Mouse (Mus musculus): ENCODE measurements around the gene Foxn3. TPM values are rescaled to one million over a fixed set of nuclear protein-coding genes. Genes with fewer than 3 reads are reported as not detected.

The Foxn3 gene
- polyA plus RNA-seq, 1 experiment from 2014 or later, result 86.4 TPM

DNA sequence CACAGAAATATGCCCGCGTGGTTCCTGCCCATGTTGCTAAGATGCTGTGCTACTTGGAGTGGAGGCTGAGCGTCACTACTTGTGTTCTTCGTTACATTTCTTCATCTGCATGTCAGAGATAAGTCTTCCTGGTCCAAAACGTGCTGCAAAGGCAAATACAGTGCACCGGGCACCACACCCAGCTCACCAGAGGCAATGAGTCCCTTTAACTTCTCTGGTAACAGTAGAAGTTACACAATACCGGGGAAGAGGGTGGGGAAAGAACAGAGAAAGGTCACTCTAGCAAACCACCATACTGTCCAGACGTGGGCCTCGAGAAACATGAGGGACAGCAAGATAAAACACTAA, 213.8 kb downstream of the Foxn3 start:
- no peak for ATAC-seq (replicated peaks)
- H3K36me3 ChIP-seq, result no peaks in the 10 kb centered on the region
- no peak overlapping the region for H3K4me3 ChIP-seq
- WGBS, result 84% methylated on average over 9 of the region's 9 CpGs
- peaks cover 32% of the 10 kb centered on the region for H3K4me1 ChIP-seq
- 0 out of 2 replicates have a peak overlapping the region, but pooled peaks have one; percentile 5 for H3K27ac ChIP-seq (replicated peaks)
- no peaks in the 10 kb centered on the region for H3K9me3 ChIP-seq
- no peak overlapping the region for H3K4me2 ChIP-seq (replicated peaks)
- H3K9ac ChIP-seq (replicated peaks), result no peak overlapping the region
- no peaks in the 10 kb centered on the region for H3K27me3 ChIP-seq

DNA sequence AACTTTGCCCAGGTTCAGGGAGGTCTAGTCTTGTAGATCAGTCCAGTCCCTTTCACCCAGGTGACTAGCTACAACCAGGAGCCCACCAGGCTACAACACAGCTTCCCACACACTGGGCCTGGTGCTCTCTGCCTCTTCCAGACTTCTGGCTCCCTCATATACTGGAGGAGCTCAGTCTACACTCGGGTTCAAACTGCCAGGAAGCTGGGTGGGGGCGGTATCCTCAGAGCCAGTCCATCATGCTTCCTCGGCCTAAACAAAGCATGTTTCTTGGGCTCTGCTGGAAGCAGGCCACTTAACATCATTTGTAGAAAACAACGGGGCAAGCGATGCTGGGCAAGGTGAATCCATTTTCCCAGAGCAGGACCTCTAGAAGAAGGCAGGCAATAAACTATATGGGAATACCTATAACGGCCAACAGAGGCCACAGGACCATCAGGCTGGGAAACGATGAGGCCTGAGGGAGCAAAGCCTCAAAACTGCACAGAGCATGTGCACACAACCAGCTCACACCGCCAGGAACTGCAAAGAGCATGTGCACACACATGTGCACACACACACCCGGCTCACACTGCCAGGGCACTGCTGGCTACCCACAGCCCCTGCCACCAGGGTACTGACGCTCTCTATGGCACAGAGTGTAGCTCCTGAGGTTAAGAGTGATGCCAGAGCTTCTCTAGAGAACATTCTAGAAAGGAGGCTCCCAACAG, 214.3 kb downstream of the Foxn3 start:
- no peaks in the 10 kb centered on the region for H3K27me3 ChIP-seq
- ATAC-seq (replicated peaks), result 0 out of 2 replicates have a peak, but pooled peaks have one; percentile 23
- H3K4me1 ChIP-seq, result peaks cover 32% of the 10 kb centered on the region
- H3K9me3 ChIP-seq, result no peaks in the 10 kb centered on the region
- no peaks in the 10 kb centered on the region for H3K36me3 ChIP-seq
- H3K4me2 ChIP-seq (replicated peaks), result no peak overlapping the region
- 59% methylated on average over 10 of the region's 10 CpGs for WGBS
- H3K27ac ChIP-seq (replicated peaks), result 0 out of 2 replicates have a peak overlapping the region, but pooled peaks have one; percentile 5
- no peak overlapping the region for H3K9ac ChIP-seq (replicated peaks)
- H3K4me3 ChIP-seq, result no peak overlapping the region

DNA sequence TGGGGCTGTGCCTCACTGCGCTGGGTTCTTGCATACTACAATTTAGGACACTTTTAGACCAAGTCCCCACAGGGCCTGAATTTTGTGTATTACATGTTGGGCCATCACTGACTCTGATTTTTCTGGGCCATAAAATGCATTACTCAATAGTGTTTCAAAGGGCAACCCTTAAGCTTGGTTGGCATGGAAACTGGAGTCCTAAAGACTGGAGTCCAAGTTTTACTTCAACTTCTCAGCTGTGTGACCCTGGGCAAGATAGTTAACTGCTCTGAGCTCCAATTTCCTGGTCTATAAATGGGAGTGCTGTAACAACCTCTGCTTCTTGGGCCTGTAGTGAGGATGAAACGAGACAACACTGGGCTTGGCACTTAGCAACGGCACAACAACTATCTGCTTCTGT, 215.9 kb downstream of the Foxn3 start:
- no peaks in the 10 kb centered on the region for H3K27me3 ChIP-seq
- H3K27ac ChIP-seq (replicated peaks), result no peak overlapping the region
- H3K4me1 ChIP-seq, result peaks cover 32% of the 10 kb centered on the region
- H3K9ac ChIP-seq (replicated peaks), result no peak overlapping the region
- H3K9me3 ChIP-seq, result no peaks in the 10 kb centered on the region
- no peak overlapping the region for H3K4me3 ChIP-seq
- H3K36me3 ChIP-seq, result no peaks in the 10 kb centered on the region
- 64% methylated on average over 3 of the region's 3 CpGs for WGBS
- H3K4me2 ChIP-seq (replicated peaks), result no peak overlapping the region
- ATAC-seq (replicated peaks), result no peak

DNA sequence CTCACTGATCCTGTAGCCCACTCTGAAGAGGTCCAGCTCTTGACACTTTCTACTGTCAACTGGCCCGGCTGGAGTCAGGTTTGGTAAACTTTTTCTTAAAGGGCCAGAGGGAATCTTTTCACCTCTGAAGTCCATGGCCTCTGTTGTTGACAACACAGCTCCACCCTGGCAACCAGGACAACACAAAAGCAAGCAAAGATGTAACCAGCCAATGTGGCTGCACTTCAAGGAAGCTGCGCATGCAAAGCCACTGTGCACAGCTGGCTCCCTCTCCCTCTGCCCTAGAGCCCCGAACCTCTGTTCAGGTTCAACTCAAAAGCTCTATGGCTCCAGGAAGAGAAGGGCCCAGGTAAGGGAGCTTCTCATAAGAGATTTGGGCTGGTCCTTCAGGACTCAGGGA, 216.4 kb downstream of the Foxn3 start:
- H3K27me3 ChIP-seq, result no peaks in the 10 kb centered on the region
- H3K4me2 ChIP-seq (replicated peaks), result no peak overlapping the region
- no peak overlapping the region for H3K4me3 ChIP-seq
- no peaks in the 10 kb centered on the region for H3K36me3 ChIP-seq
- no peak overlapping the region for H3K27ac ChIP-seq (replicated peaks)
- no peak for ATAC-seq (replicated peaks)
- H3K9me3 ChIP-seq, result no peaks in the 10 kb centered on the region
- H3K4me1 ChIP-seq, result peaks cover 32% of the 10 kb centered on the region
- H3K9ac ChIP-seq (replicated peaks), result no peak overlapping the region
- WGBS, result 77% methylated on average over 3 of the region's 3 CpGs

DNA sequence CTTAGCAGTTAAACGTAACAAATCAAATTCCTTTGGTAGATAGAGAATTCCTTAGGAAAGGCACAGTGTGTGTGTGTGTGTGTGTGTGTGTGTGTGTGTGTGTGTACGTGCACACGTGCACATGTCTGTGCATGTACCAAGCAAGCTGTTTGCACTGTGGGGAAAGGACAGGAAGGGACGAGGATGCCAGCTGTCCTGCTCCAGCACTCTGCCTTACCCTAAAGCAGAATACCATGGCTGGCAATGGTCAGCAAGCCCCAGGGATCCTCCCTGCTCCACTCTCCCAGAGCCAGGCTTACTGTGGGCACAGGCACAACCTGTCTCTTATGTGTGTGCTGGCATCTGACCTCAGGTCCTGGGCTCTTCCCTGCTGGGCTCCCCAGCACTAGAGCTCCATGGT, 218.1 kb downstream of the Foxn3 start:
- no peaks in the 10 kb centered on the region for H3K36me3 ChIP-seq
- no peak for ATAC-seq (replicated peaks)
- no peak overlapping the region for H3K4me2 ChIP-seq (replicated peaks)
- WGBS, result 77% methylated on average over 4 of the region's 4 CpGs
- H3K4me3 ChIP-seq, result no peak overlapping the region
- no peak overlapping the region for H3K9ac ChIP-seq (replicated peaks)
- peaks cover 47% of the 10 kb centered on the region for H3K4me1 ChIP-seq
- H3K27me3 ChIP-seq, result no peaks in the 10 kb centered on the region
- H3K27ac ChIP-seq (replicated peaks), result no peak overlapping the region
- no peaks in the 10 kb centered on the region for H3K9me3 ChIP-seq

DNA sequence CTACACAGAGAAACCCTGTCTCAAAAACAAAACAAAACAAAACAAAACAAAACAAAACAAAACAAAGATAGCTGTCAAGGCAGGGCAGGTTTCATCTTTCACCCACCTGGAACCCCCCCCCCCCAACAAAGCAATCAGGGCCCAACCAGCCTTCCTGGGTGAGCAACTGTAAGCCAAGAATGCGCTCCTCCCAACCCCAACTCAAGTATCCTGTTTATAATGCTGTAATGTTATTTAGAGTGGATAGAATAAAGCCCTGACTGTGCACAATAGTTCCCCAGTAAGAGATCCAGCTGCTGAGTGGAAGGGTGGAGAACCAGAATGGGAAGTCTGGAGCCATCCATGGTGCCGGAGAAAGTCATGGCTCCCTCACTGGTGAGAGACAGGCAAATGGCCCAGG, 220.0 kb downstream of the Foxn3 start:
- H3K27ac ChIP-seq (replicated peaks), result no peak overlapping the region
- 100% methylated on average over 2 of the region's 2 CpGs for WGBS
- H3K27me3 ChIP-seq, result no peaks in the 10 kb centered on the region
- peaks cover 47% of the 10 kb centered on the region for H3K4me1 ChIP-seq
- H3K4me3 ChIP-seq, result no peak overlapping the region
- no peaks in the 10 kb centered on the region for H3K9me3 ChIP-seq
- no peak for ATAC-seq (replicated peaks)
- no peak overlapping the region for H3K4me2 ChIP-seq (replicated peaks)
- no peak overlapping the region for H3K9ac ChIP-seq (replicated peaks)
- no peaks in the 10 kb centered on the region for H3K36me3 ChIP-seq

DNA sequence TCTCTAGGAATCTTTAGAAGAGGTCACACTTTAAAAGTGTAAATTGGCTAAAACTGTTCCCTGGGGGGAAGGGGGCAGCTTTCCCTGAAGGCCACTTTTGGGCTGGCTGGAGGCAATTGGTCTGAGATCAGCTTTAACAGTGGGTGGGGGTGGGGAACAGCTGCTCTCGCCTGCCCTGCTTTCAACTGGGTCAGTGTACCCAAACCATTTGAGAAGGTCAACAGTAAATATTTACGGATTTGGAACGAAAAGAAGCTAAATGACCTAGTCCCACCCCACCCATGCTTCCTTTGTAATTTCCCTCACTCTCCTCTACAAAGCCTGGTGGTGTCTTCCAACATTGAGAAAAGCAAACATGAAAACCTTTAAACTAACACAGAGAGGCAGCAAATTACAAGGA, 221.2 kb downstream of the Foxn3 start:
- Histone ChIP-seq H3K27me3 (no peaks in the 10 kb centered on the region), H3K4me2 (replicated peaks) (no peak overlapping the region), H3K9me3 (no peaks in the 10 kb centered on the region), H3K9ac (replicated peaks) (no peak overlapping the region), H3K4me1 (peaks cover 49% of the 10 kb centered on the region), H3K36me3 (no peaks in the 10 kb centered on the region), H3K4me3 (no peak overlapping the region), H3K27ac (replicated peaks) (peak overlapping the region; percentile 95)
- WGBS, result 15% methylated on average over 3 of the region's 3 CpGs
- ATAC-seq (replicated peaks), result no peak

DNA sequence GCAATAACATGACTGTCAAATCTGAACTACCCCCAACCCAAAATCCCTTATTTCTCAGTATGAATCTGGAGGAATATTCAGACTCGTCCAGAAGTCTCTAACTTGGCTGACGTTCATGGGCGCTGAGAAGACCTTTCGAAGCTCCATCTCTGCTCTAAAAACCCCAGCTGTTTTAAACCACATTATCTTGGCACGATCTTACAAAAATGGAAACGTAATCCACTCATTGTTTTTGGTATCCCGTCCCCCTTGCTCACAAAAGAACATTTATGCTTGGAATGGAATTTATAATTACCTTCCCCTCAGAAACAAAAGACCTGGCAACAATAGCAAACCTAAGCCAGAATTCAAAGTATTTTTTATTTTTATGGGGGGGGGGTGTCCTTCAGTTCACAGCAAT, 221.6 kb downstream of the Foxn3 start:
- H3K4me3 ChIP-seq, result no peak overlapping the region
- no peak for ATAC-seq (replicated peaks)

DNA sequence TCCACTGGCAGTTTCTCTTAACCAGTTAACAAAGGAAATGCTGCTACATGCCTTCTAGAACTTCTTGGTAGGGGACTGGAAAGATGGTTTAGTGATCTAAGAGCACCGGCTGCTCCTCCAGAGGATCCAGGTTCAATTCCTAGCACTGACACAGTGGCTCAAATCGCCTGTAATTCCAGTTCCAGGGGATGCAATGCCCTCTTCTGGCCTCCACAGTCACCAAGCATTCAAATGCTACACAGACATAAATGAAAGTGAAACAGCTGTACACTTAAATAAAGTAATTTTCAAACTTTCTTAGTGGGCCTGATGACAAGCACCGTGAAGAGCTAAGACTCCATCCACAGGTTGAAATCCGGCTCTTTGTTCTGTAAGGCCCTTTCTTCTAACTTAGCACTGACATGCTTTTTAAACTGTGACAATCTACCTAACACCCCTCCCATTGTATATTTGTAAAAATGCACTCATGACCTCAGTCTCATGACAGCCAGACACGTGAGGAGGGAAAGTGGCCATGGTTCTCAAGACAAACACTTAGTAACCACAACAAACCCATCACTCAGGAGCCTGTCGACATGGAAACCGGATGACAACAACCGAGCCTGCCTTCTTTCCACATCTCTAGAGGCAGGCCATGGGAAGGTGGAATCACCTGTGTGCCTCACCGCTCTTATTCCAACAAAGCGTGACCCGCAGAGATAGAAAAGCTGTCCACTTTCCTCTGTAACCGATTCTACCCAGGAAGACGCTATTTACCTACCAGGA, 222.8 kb downstream of the Foxn3 start:
- peak overlapping the region; percentile 95 for H3K27ac ChIP-seq (replicated peaks)
- 75% methylated on average over 13 of the region's 13 CpGs for WGBS
- no peak overlapping the region for H3K4me3 ChIP-seq
- H3K4me1 ChIP-seq, result peaks cover 65% of the 10 kb centered on the region
- no peaks in the 10 kb centered on the region for H3K27me3 ChIP-seq
- no peak overlapping the region for H3K9ac ChIP-seq (replicated peaks)
- ATAC-seq (replicated peaks), result peak; percentile 9; the same call in 1 of the 2 replicates
- no peaks in the 10 kb centered on the region for H3K36me3 ChIP-seq
- peak overlapping the region; percentile 28 for H3K4me2 ChIP-seq (replicated peaks)
- no peaks in the 10 kb centered on the region for H3K9me3 ChIP-seq

More for the DNA sequence above, 221.6 kb downstream of the Foxn3 start:
- Histone ChIP-seq H3K9me3 (no peaks in the 10 kb centered on the region), H3K36me3 (no peaks in the 10 kb centered on the region), H3K4me2 (replicated peaks) (no peak overlapping the region), H3K9ac (replicated peaks) (no peak overlapping the region), H3K27ac (replicated peaks) (peak overlapping the region; percentile 95), H3K27me3 (no peaks in the 10 kb centered on the region), H3K4me1 (peaks cover 53% of the 10 kb centered on the region)
- WGBS, result 10% methylated on average over 7 of the region's 7 CpGs

DNA sequence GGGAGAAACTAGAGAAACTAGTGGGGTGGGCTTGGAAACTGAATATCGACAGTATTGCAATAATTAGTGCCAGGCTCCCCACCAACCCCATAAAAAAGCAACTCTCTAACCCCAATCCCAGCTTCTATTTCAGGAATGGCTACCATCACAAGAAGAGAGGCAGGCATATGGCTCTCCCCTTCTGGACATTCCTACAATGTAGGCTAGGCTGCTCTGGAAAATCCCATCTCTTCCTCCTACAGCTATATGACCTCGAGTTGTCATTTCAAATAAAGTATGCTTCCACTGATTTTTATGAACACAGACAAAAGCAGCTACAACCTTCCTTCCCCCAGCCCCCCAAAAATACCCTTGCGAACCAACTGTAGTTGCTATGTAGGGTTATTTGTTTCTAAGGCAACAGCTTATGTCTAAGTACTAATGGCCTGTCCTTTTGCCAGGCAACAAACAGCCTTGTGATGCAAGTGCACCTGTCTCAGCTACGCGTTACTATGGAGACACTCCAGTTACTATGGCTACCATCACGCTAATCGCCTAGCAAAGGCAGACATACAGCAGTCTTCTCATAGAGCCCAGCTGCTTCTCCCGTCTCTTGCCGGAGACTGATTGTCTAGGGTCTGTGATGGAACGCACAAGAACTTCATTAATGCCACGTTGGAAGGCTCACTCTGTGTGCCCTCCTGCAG, 223.6 kb downstream of the Foxn3 start:
- H3K27ac ChIP-seq (replicated peaks), result peak overlapping the region; percentile 95

DNA sequence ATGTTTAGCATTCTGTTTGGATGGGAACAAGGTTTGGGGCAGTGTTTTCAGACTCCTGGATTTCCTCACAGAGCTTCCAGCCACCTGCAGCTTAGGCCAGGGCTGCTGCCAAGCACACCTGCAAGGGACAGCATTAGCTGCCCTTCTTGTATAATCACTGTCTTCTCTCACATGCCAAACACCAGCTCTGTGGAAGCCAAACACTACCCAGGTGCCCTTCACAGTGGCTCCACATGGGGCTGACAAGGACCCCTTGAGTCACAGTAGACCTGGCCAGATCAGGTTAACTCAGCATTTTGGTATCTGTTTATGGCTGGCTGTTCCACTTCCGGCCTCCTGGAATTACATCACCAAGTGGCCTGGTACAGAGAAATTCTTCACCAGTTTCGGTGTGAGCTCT, 224.6 kb downstream of the Foxn3 start:
- H3K9ac ChIP-seq (replicated peaks), result no peak overlapping the region
- no peaks in the 10 kb centered on the region for H3K27me3 ChIP-seq
- no peak overlapping the region for H3K4me3 ChIP-seq
- peaks cover 76% of the 10 kb centered on the region for H3K4me1 ChIP-seq
- no peak overlapping the region for H3K4me2 ChIP-seq (replicated peaks)
- no peak for ATAC-seq (replicated peaks)
- no peaks in the 10 kb centered on the region for H3K9me3 ChIP-seq
- no peaks in the 10 kb centered on the region for H3K36me3 ChIP-seq
- 83% methylated on average over 2 of the region's 2 CpGs for WGBS
- H3K27ac ChIP-seq (replicated peaks), result peak overlapping the region; percentile 95

More for the DNA sequence above, 223.6 kb downstream of the Foxn3 start:
- H3K36me3 ChIP-seq, result no peaks in the 10 kb centered on the region
- no peak overlapping the region for H3K4me3 ChIP-seq
- ATAC-seq (replicated peaks), result peak; percentile 95
- peak overlapping the region; percentile 28 for H3K4me2 ChIP-seq (replicated peaks)
- no peaks in the 10 kb centered on the region for H3K9me3 ChIP-seq
- peaks cover 66% of the 10 kb centered on the region for H3K4me1 ChIP-seq
- WGBS, result 14% methylated on average over 11 of the region's 11 CpGs
- H3K27me3 ChIP-seq, result no peaks in the 10 kb centered on the region
- no peak overlapping the region for H3K9ac ChIP-seq (replicated peaks)

DNA sequence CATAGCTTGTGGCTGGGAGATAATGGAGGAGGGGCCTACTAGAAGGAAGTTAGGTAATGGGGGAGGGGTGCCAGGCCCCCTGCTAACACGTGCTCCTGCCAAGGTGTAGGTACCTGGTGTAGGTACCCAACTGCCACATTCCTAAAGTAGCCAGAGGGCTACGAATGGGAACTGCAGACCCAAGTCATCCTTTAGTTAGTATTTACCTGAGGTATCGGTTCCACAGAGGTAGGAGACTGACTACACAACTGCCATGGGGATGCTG, 226.3 kb downstream of the Foxn3 start:
- ATAC-seq (replicated peaks), result no peak
- peaks cover 82% of the 10 kb centered on the region for H3K4me1 ChIP-seq
- no peak overlapping the region for H3K4me3 ChIP-seq
- H3K36me3 ChIP-seq, result no peaks in the 10 kb centered on the region
- H3K27ac ChIP-seq (replicated peaks), result peak overlapping the region; percentile 81
- H3K4me2 ChIP-seq (replicated peaks), result no peak overlapping the region
- no peaks in the 10 kb centered on the region for H3K9me3 ChIP-seq
- no peak overlapping the region for H3K9ac ChIP-seq (replicated peaks)
- WGBS, result 93% methylated on average over 3 of the region's 3 CpGs
- H3K27me3 ChIP-seq, result no peaks in the 10 kb centered on the region
